Mouse (Mus musculus): Measurements from ENCODE around the gene 9230104L09Rik.

DNA sequence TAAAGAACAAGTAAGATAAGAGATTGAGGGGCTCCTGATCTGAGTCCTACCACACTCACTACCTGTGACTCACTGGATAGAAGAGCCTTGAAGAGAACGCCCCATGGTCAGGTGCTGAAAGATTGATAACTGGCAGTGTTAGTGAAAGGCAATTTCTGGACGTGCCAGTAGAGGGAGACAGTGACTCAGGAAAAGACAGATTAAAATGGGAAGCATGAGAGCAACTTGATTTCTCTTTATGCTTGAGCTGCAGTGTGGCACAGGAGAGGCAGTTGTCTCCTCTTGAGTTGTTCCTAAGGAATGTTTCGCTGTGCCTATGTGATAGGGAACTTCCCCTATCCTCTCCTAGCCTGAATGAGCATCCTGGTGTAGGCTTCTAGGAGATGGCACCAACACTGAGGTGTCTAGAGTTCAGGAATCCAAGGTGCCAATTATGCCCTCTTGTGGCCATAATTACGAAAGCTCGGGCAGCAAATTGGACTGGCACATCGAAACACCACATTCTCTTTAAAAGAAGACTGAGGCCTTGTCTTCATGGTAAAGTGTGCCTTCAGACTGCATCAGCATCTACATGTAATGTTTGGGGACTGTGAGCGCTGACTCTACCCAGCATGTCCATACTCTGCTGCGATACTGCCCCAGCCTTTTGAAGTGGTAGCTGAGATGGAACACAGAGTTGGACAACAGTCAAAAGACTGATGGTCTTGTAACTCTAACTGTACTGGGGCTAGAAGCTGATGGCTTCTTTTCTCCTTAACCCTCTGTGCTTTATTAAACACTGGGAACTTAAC is 13.5 kb downstream of the 9230104L09Rik start:
- TF ChIP-seq EP300 (optimal IDR thresholded peaks at IDR 0.05) (no peak), CTCF (IDR thresholded peaks at IDR 0.05; ENCODE audit: low read depth) (peak; percentile 89)
